Comparison of ENCODE assay signal across 14 mouse cellular contexts in genomic region chr1:184244296-184244695, GRCm38 (mm10).
A peak's percentile ranks its signal among the peaks of the same experiment; 100 is the strongest.
DNase-seq lines count a peak whose midpoint lies in the region; ATAC-seq lines count a peak whose summit lies in the region.
"Had no signal": no experiment of that assay in that cellular context is flagged by ENCODE, and none has a peak within 500 bp of the region (broad histone marks: within the 10 kb centered on the region; RNA-seq: fewer than 3 reads in every experiment).

No protein-coding gene starts in this region.

- no peak for DNase-seq in kidney, adult 18-20 months
- peak; percentile 89 for DNase-seq in embryonic facial prominence, embryonic 14.5 days (ENCODE audit: low spot score)
- peak; percentile 35 for DNase-seq in gastrocnemius, postnatal 25 days
- DNase-seq in lung, postnatal 14 days, result peak; percentile 4
- DNase-seq in right cerebral cortex, postnatal 25 days, result no peak
- DNase-seq in left cerebral cortex, adult 18-20 months (ENCODE audit: low spot score in 2 of 2), result no peak
- DNase-seq: cerebellum, postnatal 25 days; liver, postnatal 0 days; right cerebral cortex, postnatal 14 days had no signal

- no peaks in the 10 kb centered on the region for H3K9me3 ChIP-seq in kidney, embryonic 16.5 days (ENCODE audit: low read length)
- no peaks in the 10 kb centered on the region for H3K9me3 ChIP-seq in embryonic facial prominence, embryonic 14.5 days (ENCODE audit: control insufficient read depth, low read length)
- no peaks in the 10 kb centered on the region for H3K9me3 ChIP-seq in hindbrain, embryonic 16.5 days (ENCODE audit: control insufficient read depth, low read length)
- H3K9me3 ChIP-seq: midbrain, embryonic 15.5 days had no signal

- peak overlapping the region; percentile 49 for H3K4me2 ChIP-seq in kidney, embryonic 16.5 days (replicated peaks; ENCODE audit: low read depth, low read length)
- H3K4me2 ChIP-seq in embryonic facial prominence, embryonic 14.5 days (ENCODE audit: low read depth, low read length), result peak overlapping the region; percentile 47
- H3K4me2 ChIP-seq in hindbrain, embryonic 16.5 days (ENCODE audit: low read length), result no peak overlapping the region
- H3K4me2 ChIP-seq: midbrain, embryonic 15.5 days had no signal

- H3K27ac ChIP-seq in kidney, embryonic 16.5 days (ENCODE audit: low read length), result peak overlapping the region; percentile 61
- peak overlapping the region; percentile 45; the same call in 1 of the 2 replicates for H3K27ac ChIP-seq in embryonic facial prominence, embryonic 14.5 days (replicated peaks; ENCODE audit: low read depth, low read length)
- H3K27ac ChIP-seq in hindbrain, embryonic 16.5 days (ENCODE audit: low read depth, low read length), result no peak overlapping the region
- H3K27ac ChIP-seq: midbrain, embryonic 15.5 days had no signal

- no peaks in the 10 kb centered on the region for H3K27me3 ChIP-seq in kidney, embryonic 16.5 days (ENCODE audit: insufficient read depth, low read length)
- no peaks in the 10 kb centered on the region for H3K27me3 ChIP-seq in embryonic facial prominence, embryonic 14.5 days (replicated peaks; ENCODE audit: control insufficient read depth, insufficient read depth, low read length)
- no peaks in the 10 kb centered on the region for H3K27me3 ChIP-seq in hindbrain, embryonic 16.5 days (replicated peaks; ENCODE audit: control insufficient read depth, insufficient read depth, low read length)
- H3K27me3 ChIP-seq: midbrain, embryonic 15.5 days had no signal

- no peaks in the 10 kb centered on the region for H3K4me1 ChIP-seq in kidney, embryonic 16.5 days (ENCODE audit: insufficient read depth, low read length)
- H3K4me1 ChIP-seq in embryonic facial prominence, embryonic 14.5 days (ENCODE audit: control insufficient read depth, insufficient read depth, low read length), result peaks cover 10% of the 10 kb centered on the region; the same call in 1 of the 2 replicates
- H3K4me1 ChIP-seq in hindbrain, embryonic 16.5 days (ENCODE audit: control insufficient read depth, insufficient read depth, low read depth, low read length), result no peaks in the 10 kb centered on the region
- H3K4me1 ChIP-seq: midbrain, embryonic 15.5 days had no signal

- 0 out of 2 replicates have a peak overlapping the region, but pooled peaks have one; percentile 29 for H3K9ac ChIP-seq in kidney, embryonic 16.5 days (replicated peaks; ENCODE audit: low read length)
- no peak overlapping the region for H3K9ac ChIP-seq in embryonic facial prominence, embryonic 14.5 days (ENCODE audit: low read depth, low read length)
- H3K9ac ChIP-seq in hindbrain, embryonic 16.5 days (ENCODE audit: low read depth, low read length), result no peak overlapping the region
- H3K9ac ChIP-seq: liver, postnatal 0 days; midbrain, embryonic 15.5 days had no signal

- H3K4me3 ChIP-seq in kidney, embryonic 16.5 days (ENCODE audit: low read length), result peak overlapping the region; percentile 18
- no peak overlapping the region for H3K4me3 ChIP-seq in embryonic facial prominence, embryonic 14.5 days (ENCODE audit: low read depth, low read length)
- H3K4me3 ChIP-seq in hindbrain, embryonic 16.5 days (ENCODE audit: low read length), result no peak overlapping the region
- H3K4me3 ChIP-seq: erythroblast, embryonic 14.5 days; midbrain, embryonic 15.5 days had no signal

- peak; percentile 70; the same call in 1 of the 2 replicates for ATAC-seq in kidney, embryonic 16.5 days (ENCODE audit: low FRiP score, low TSS enrichment)
- ATAC-seq in embryonic facial prominence, embryonic 14.5 days (ENCODE audit: low read depth), result peak; percentile 92
- no peak for ATAC-seq in hindbrain, embryonic 16.5 days
- ATAC-seq: inflammation-experienced regulatory T-cells, adult 6 months; liver, postnatal 0 days; midbrain, embryonic 15.5 days had no signal

- WGBS in kidney, embryonic 16.5 days, result 31% methylated on average over 9 of the region's 9 CpGs
- 36% methylated on average over 9 of the region's 9 CpGs for WGBS in embryonic facial prominence, embryonic 14.5 days
- WGBS in hindbrain, embryonic 16.5 days, result 76% methylated on average over 9 of the region's 9 CpGs

- H3K36me3 ChIP-seq in kidney, embryonic 16.5 days (ENCODE audit: insufficient read depth, low read length), result no peaks in the 10 kb centered on the region
- no peaks in the 10 kb centered on the region for H3K36me3 ChIP-seq in embryonic facial prominence, embryonic 14.5 days (ENCODE audit: control insufficient read depth, insufficient read depth, low read length)
- no peaks in the 10 kb centered on the region for H3K36me3 ChIP-seq in hindbrain, embryonic 16.5 days (ENCODE audit: control insufficient read depth, insufficient read depth, low read length)
- H3K36me3 ChIP-seq: midbrain, embryonic 15.5 days had no signal

Comparison
In these comparisons a context has a peak if more than half of its experiments do, and no peak if none do; other contexts are left out.
1. DNase-seq: peak in embryonic facial prominence, embryonic 14.5 days (single experiment), gastrocnemius, postnatal 25 days (single experiment) and lung, postnatal 14 days (single experiment); none in kidney, adult 18-20 months (single experiment), right cerebral cortex, postnatal 25 days (single experiment) and left cerebral cortex, adult 18-20 months (0 of 2).